Mouse (Mus musculus) spleen, adult 2 months (tissue): ENCODE results near the gene Fgfr2.

ENCODE experiments used
- CTCF ChIP-seq: fragments of 200-500 bp; IDR thresholded peaks from 2 replicates; pipeline ENCODE4 v1.5.1; 2011; ENCODE audit warnings: mild to moderate bottlenecking, inconsistent platforms; ENCODE audit not compliant: insufficient read depth, insufficient read length, insufficient replicate concordance; ENCODE audit errors: extremely low read depth
- POLR2A ChIP-seq: fragments of 200-500 bp; IDR thresholded peaks from 2 replicates; pipeline ENCODE4 v1.6.1; 2011; ENCODE audit warnings: low read depth, low read length, inconsistent platforms

DNA sequence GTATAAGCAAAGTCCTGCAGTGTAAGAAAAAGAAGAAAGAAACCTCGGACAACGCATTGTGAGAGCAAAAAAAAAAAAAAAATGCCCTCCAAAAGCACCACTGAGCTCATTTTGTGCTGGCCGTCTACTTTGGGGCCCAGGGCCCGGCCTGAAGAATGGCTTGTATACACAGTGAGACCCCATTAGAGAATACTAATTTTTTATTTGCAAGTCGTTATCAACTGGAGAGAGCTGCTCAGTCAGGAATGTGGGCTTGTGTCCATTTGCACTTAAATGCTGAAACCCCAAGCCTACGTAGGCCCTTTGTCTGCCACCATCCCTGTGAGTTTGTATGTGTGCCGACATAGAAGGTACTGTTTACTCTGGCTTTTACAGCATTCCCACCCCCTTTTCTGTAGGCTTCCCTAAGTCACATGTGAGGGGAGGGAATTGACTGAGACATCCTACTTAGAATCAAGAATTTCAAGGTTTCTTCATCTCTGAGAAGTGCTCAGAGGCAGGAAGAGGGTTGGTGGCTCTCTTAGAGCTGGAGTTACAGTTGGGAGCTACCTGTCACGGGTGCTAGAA lies 1785.6 kb downstream of the Fgfr2 start:
- TF ChIP-seq POLR2A: no peak
- TF ChIP-seq CTCF: no peak
